Mouse (Mus musculus): Measurements from ENCODE around the gene Fgfr2. TPM values are rescaled to one million over a fixed set of nuclear protein-coding genes. Genes with fewer than 3 reads are reported as not detected.

Gene Fgfr2
- polyA plus RNA-seq, 1 experiment from 2014 or later: 47.9 TPM

- no peaks in the 10 kb centered on the region for H3K9me3 ChIP-seq (replicated peaks)
- no peak; the same call in 1 of the 2 replicates for ATAC-seq
- WGBS: 43% methylated on average over 17 of the region's 17 CpGs
- H3K4me1 ChIP-seq: peaks cover 13% of the 10 kb centered on the region
- no peak overlapping the region for H3K4me3 ChIP-seq
- no peaks in the 10 kb centered on the region for H3K36me3 ChIP-seq (ENCODE audit: poor library complexity, severe bottlenecking)
- peak overlapping the region; percentile 40; the same call in 1 of the 2 replicates for H3K27ac ChIP-seq
- H3K4me2 ChIP-seq: no peak overlapping the region
- no peaks in the 10 kb centered on the region for H3K27me3 ChIP-seq
- no peak overlapping the region for H3K9ac ChIP-seq
Measured at GRCm38 (mm10) chr7:132372752-132373513, 750.2 kb downstream of the Fgfr2 start.

- H3K9me3 ChIP-seq (replicated peaks): no peaks in the 10 kb centered on the region
- no peak for ATAC-seq
- 88% methylated on average over 1 of the region's 1 CpGs for WGBS
- no peak overlapping the region for H3K4me2 ChIP-seq
- H3K36me3 ChIP-seq (ENCODE audit: poor library complexity, severe bottlenecking): no peaks in the 10 kb centered on the region
- H3K4me1 ChIP-seq: peaks cover 13% of the 10 kb centered on the region
- H3K27ac ChIP-seq: no peak overlapping the region
- no peak overlapping the region for H3K4me3 ChIP-seq
- H3K9ac ChIP-seq: no peak overlapping the region
- no peaks in the 10 kb centered on the region for H3K27me3 ChIP-seq
Measured at GRCm38 (mm10) chr7:132371832-132372231, 751.3 kb downstream of the Fgfr2 start.

- peaks cover 13% of the 10 kb centered on the region for H3K4me1 ChIP-seq
- no peaks in the 10 kb centered on the region for H3K36me3 ChIP-seq (ENCODE audit: poor library complexity, severe bottlenecking)
- H3K4me3 ChIP-seq: no peak overlapping the region
- 93% methylated on average over 2 of the region's 2 CpGs for WGBS
- no peak overlapping the region for H3K4me2 ChIP-seq
- H3K9ac ChIP-seq: no peak overlapping the region
- no peak overlapping the region for H3K27ac ChIP-seq
- H3K9me3 ChIP-seq (replicated peaks): no peaks in the 10 kb centered on the region
- no peak for ATAC-seq
- no peaks in the 10 kb centered on the region for H3K27me3 ChIP-seq
Measured at GRCm38 (mm10) chr7:132369784-132370183, 753.4 kb downstream of the Fgfr2 start.

- H3K4me2 ChIP-seq: no peak overlapping the region
- H3K27ac ChIP-seq: no peak overlapping the region; the same call in 1 of the 2 replicates
- no peaks in the 10 kb centered on the region for H3K27me3 ChIP-seq
- H3K4me1 ChIP-seq: peaks cover 13% of the 10 kb centered on the region
- 85% methylated on average over 6 of the region's 6 CpGs for WGBS
- no peaks in the 10 kb centered on the region for H3K36me3 ChIP-seq (ENCODE audit: poor library complexity, severe bottlenecking)
- H3K9ac ChIP-seq: no peak overlapping the region
- ATAC-seq: no peak
- H3K9me3 ChIP-seq (replicated peaks): no peaks in the 10 kb centered on the region
- H3K4me3 ChIP-seq: no peak overlapping the region
Measured at GRCm38 (mm10) chr7:132368859-132369258, 754.3 kb downstream of the Fgfr2 start.

GRCm38 (mm10) chr7:132367344-132367743 lies 755.8 kb downstream of the Fgfr2 start:
- Histone ChIP-seq H3K4me2 (no peak overlapping the region), H3K36me3 (ENCODE audit: poor library complexity, severe bottlenecking) (no peaks in the 10 kb centered on the region), H3K4me3 (no peak overlapping the region), H3K27me3 (no peaks in the 10 kb centered on the region), H3K27ac (no peak overlapping the region), H3K4me1 (0 out of 2 replicates have a peak, but pooled peaks cover 3% of the 10 kb centered on the region), H3K9ac (no peak overlapping the region), H3K9me3 (replicated peaks) (no peaks in the 10 kb centered on the region)
- ATAC-seq: no peak
- WGBS: 93% methylated on average over 3 of the region's 3 CpGs

GRCm38 (mm10) chr7:132365703-132366384 lies 757.3 kb downstream of the Fgfr2 start:
- no peak overlapping the region for H3K4me3 ChIP-seq

GRCm38 (mm10) chr7:132365111-132365510 lies 758.0 kb downstream of the Fgfr2 start:
- no peak overlapping the region for H3K27ac ChIP-seq
- no peaks in the 10 kb centered on the region for H3K36me3 ChIP-seq (ENCODE audit: poor library complexity, severe bottlenecking)
- no peaks in the 10 kb centered on the region for H3K9me3 ChIP-seq (replicated peaks)
- 0 out of 2 replicates have a peak, but pooled peaks cover 3% of the 10 kb centered on the region for H3K4me1 ChIP-seq
- WGBS: 90% methylated on average over 5 of the region's 5 CpGs
- H3K4me2 ChIP-seq: no peak overlapping the region
- no peak for ATAC-seq
- no peaks in the 10 kb centered on the region for H3K27me3 ChIP-seq
- no peak overlapping the region for H3K9ac ChIP-seq
- H3K4me3 ChIP-seq: no peak overlapping the region

More at GRCm38 (mm10) chr7:132365703-132366384, 757.3 kb downstream of the Fgfr2 start:
- no peaks in the 10 kb centered on the region for H3K27me3 ChIP-seq
- H3K36me3 ChIP-seq (ENCODE audit: poor library complexity, severe bottlenecking): no peaks in the 10 kb centered on the region
- no peak overlapping the region for H3K4me2 ChIP-seq
- ATAC-seq: no peak
- H3K27ac ChIP-seq: no peak overlapping the region
- WGBS: 90% methylated on average over 5 of the region's 5 CpGs
- no peak overlapping the region for H3K9ac ChIP-seq
- 0 out of 2 replicates have a peak, but pooled peaks cover 3% of the 10 kb centered on the region for H3K4me1 ChIP-seq
- H3K9me3 ChIP-seq (replicated peaks): no peaks in the 10 kb centered on the region

GRCm38 (mm10) chr7:132364506-132364905 lies 758.6 kb downstream of the Fgfr2 start:
- no peak overlapping the region for H3K9ac ChIP-seq
- no peaks in the 10 kb centered on the region for H3K36me3 ChIP-seq (ENCODE audit: poor library complexity, severe bottlenecking)
- no peak for ATAC-seq
- H3K4me2 ChIP-seq: no peak overlapping the region
- no peaks in the 10 kb centered on the region for H3K27me3 ChIP-seq
- WGBS: 87% methylated on average over 5 of the region's 5 CpGs
- H3K27ac ChIP-seq: no peak overlapping the region
- H3K9me3 ChIP-seq (replicated peaks): no peaks in the 10 kb centered on the region
- 0 out of 2 replicates have a peak, but pooled peaks cover 3% of the 10 kb centered on the region for H3K4me1 ChIP-seq
- H3K4me3 ChIP-seq: no peak overlapping the region

GRCm38 (mm10) chr7:132360336-132360735 lies 762.8 kb downstream of the Fgfr2 start:
- WGBS: 90% methylated on average over 4 of the region's 4 CpGs
- Histone ChIP-seq H3K4me1 (peaks cover 16% of the 10 kb centered on the region; the same call in 1 of the 2 replicates), H3K9me3 (replicated peaks) (no peaks in the 10 kb centered on the region)

GRCm38 (mm10) chr7:132358709-132359108 lies 764.4 kb downstream of the Fgfr2 start:
- H3K9me3 ChIP-seq (replicated peaks): no peaks in the 10 kb centered on the region
- H3K27me3 ChIP-seq: no peaks in the 10 kb centered on the region
- no peak overlapping the region for H3K4me3 ChIP-seq
- H3K4me2 ChIP-seq: no peak overlapping the region
- H3K9ac ChIP-seq: no peak overlapping the region
- ATAC-seq: no peak
- peaks cover 16% of the 10 kb centered on the region; the same call in 1 of the 2 replicates for H3K4me1 ChIP-seq
- no peaks in the 10 kb centered on the region for H3K36me3 ChIP-seq (ENCODE audit: poor library complexity, severe bottlenecking)
- no peak overlapping the region for H3K27ac ChIP-seq
- WGBS: 65% methylated on average over 4 of the region's 4 CpGs

More at GRCm38 (mm10) chr7:132360336-132360735, 762.8 kb downstream of the Fgfr2 start:
- no peak overlapping the region for H3K9ac ChIP-seq
- no peaks in the 10 kb centered on the region for H3K36me3 ChIP-seq (ENCODE audit: poor library complexity, severe bottlenecking)
- H3K27me3 ChIP-seq: no peaks in the 10 kb centered on the region
- H3K4me3 ChIP-seq: no peak overlapping the region
- no peak overlapping the region for H3K27ac ChIP-seq
- no peak overlapping the region for H3K4me2 ChIP-seq
- ATAC-seq: no peak

GRCm38 (mm10) chr7:132358250-132358649 lies 764.9 kb downstream of the Fgfr2 start:
- H3K4me3 ChIP-seq: no peak overlapping the region
- ATAC-seq: no peak
- H3K27me3 ChIP-seq: no peaks in the 10 kb centered on the region
- H3K4me1 ChIP-seq: peaks cover 16% of the 10 kb centered on the region; the same call in 1 of the 2 replicates
- H3K9ac ChIP-seq: no peak overlapping the region
- H3K27ac ChIP-seq: no peak overlapping the region
- no peak overlapping the region for H3K4me2 ChIP-seq
- no peaks in the 10 kb centered on the region for H3K9me3 ChIP-seq (replicated peaks)
- H3K36me3 ChIP-seq (ENCODE audit: poor library complexity, severe bottlenecking): no peaks in the 10 kb centered on the region
- WGBS: 76% methylated on average over 3 of the region's 3 CpGs

- Histone ChIP-seq H3K27me3 (no peaks in the 10 kb centered on the region), H3K4me1 (peaks cover 13% of the 10 kb centered on the region; the same call in 1 of the 2 replicates), H3K27ac (no peak overlapping the region), H3K9me3 (replicated peaks) (no peaks in the 10 kb centered on the region), H3K36me3 (ENCODE audit: poor library complexity, severe bottlenecking) (no peaks in the 10 kb centered on the region), H3K4me3 (no peak overlapping the region), H3K9ac (no peak overlapping the region), H3K4me2 (no peak overlapping the region)
- 90% methylated on average over 3 of the region's 3 CpGs for WGBS
- ATAC-seq: no peak
Measured at GRCm38 (mm10) chr7:132357841-132358237, 765.3 kb downstream of the Fgfr2 start.

All from forebrain, embryonic 13.5 days (tissue).